Mouse (Mus musculus): ENCODE results near the gene Tlr6. TPM values are rescaled to one million over a fixed set of nuclear protein-coding genes. Genes with fewer than 3 reads are reported as not detected.

The Tlr6 gene
- 6.9 TPM for polyA plus RNA-seq (2017; shearing (Covaris generic))

GRCm38 (mm10) chr5:64959843-64960230 lies at the start of gene Tlr6:
Gene Tlr6 (minus strand): TSS chr5:64960097.

GRCm38 (mm10) chr5:64969861-64970771 lies 10.2 kb upstream of the Tlr6 start, which contains the start of gene Fam114a1:
Gene Fam114a1 (plus strand): TSS chr5:64970071.

Other genes starting within 250 kb of the Tlr6 start
- gene Klf3, start 156.7 kb downstream of the Tlr6 start, polyA plus RNA-seq (2017; shearing (Covaris generic)), result 40.7 TPM
- gene Tlr1, start 26.5 kb downstream of the Tlr6 start, polyA plus RNA-seq (2017; shearing (Covaris generic)), result 110 TPM
- gene Fam114a1, start 10.0 kb upstream of the Tlr6 start, polyA plus RNA-seq (2017; shearing (Covaris generic)), result 1.9 TPM
- gene Tmem156, start 132.0 kb upstream of the Tlr6 start, polyA plus RNA-seq (2017; shearing (Covaris generic)), result 22.2 TPM
- 2.1 TPM for gene Klhl5, start 147.4 kb upstream of the Tlr6 start, polyA plus RNA-seq (2017; shearing (Covaris generic))
- gene Wdr19, start 239.6 kb upstream of the Tlr6 start, polyA plus RNA-seq (2017; shearing (Covaris generic)), result 6.8 TPM